Mouse (Mus musculus): ENCODE results near the gene Ifne. TPM values are rescaled to one million over a fixed set of nuclear protein-coding genes. Genes with fewer than 3 reads are reported as not detected.
A peak's percentile ranks its signal among the peaks of the same experiment; 100 is the strongest.

The Ifne gene
- polyA plus RNA-seq, 1 experiment from 2014 or later, result not detected

DNA sequence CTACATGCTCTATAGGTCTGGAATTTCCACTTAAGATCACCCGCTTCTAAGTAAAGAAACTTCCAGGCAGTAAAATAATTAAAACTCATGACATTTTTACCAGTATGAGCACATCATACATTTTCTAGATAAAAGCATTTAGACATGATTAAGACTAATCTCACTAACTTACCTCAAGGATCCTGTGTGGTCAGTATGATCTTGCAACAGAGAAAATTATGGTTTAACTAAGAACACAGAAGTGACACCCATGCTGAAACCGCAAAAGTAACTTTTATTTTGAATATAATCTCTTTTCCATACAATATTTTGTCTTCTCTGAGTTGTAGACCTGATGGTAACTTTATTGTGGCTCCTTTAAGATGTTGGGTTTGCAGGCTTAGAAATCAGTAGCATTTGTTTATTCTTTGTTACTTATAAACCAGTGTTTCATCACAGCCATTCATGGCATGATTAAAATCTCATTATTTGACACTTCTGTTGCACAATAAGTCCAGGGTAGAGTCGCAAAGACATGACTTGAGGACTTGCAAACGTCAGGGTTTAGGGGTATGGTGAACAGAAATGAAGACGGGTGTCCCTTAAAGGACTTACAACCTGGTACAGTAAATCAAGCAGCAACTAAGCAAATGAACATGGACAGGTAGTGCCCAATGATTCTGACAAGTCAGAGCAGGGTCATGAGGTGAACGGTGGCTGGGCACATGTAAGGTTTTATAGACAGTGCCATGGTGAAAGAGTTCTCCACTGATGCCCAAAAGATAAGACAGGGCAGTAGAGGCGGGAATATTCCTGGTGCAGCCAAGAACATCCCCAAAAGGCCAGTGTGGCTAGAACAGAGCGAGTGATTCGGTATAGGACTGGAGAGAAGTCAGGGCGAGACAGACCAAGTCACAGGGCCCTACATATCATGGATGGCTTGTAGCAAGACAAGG lies 29.9 kb upstream of the Ifne start:
- WGBS, result 91% methylated on average over 10 of the region's 10 CpGs
- H3K4me1 ChIP-seq, result no peaks in the 10 kb centered on the region
- H3K27ac ChIP-seq, result no peak overlapping the region
- no peaks in the 10 kb centered on the region for H3K27me3 ChIP-seq (ENCODE audit: poor library complexity, severe bottlenecking)
- H3K9me3 ChIP-seq, result no peaks in the 10 kb centered on the region
- H3K4me3 ChIP-seq, result no peak overlapping the region
- DNase-seq (ENCODE audit: extremely low spot score, low spot score), result no peak
- no peaks in the 10 kb centered on the region for H3K36me3 ChIP-seq (replicated peaks)

DNA sequence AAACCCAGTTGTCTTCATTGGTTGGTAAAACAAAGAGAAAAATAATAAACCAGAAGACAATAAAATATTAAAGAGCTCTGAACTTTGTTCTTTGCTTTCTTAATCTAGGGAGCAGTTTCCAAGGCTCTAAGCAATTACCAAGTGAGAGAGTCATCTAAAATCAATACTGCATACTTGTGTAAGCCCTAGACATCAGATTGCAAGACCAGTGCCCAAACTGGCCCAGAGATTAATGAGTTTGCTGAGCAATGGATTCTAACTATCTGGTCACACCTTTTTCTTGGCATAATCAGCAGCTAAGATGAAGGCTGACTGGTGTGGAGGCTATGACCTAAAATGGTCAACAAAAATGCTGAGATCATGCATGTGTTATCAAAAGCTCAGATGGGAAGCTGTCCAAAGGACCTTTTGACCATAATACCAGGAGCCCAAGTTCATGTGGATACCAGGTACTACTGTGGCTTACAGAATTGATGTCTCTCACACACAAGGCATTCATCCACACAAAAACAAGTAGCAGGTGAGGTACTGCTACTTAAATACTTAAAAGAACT lies 13.3 kb upstream of the Ifne start:
- H3K4me3 ChIP-seq, result no peak overlapping the region
- H3K27me3 ChIP-seq (ENCODE audit: poor library complexity, severe bottlenecking), result no peaks in the 10 kb centered on the region
- no peaks in the 10 kb centered on the region for H3K36me3 ChIP-seq (replicated peaks)
- no peaks in the 10 kb centered on the region for H3K9me3 ChIP-seq
- DNase-seq (ENCODE audit: extremely low spot score, low spot score), result no peak
- H3K4me1 ChIP-seq, result no peaks in the 10 kb centered on the region
- H3K27ac ChIP-seq, result no peak overlapping the region

DNA sequence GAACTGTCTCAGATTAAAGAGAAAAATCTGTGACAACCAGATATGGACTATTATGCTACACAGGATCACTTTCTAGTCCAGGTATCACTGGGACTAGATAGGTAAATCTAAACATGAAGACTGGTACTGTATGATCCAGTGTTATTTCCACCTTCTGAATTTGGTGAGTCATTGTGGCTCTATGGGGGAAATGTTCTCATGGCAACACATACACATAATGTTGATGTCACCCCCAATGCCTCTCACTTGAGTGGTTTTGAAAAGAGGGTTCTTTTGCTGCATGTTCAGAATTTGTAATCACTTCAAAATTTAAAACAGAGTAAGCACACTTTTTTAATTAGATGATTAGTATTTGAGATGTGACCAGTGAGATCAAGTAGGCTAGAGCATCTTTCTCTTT lies 8.2 kb upstream of the Ifne start:
- no peak for DNase-seq (ENCODE audit: extremely low spot score, low spot score)
- no peaks in the 10 kb centered on the region for H3K27me3 ChIP-seq (ENCODE audit: poor library complexity, severe bottlenecking)
- H3K4me1 ChIP-seq, result no peaks in the 10 kb centered on the region
- no peak overlapping the region for H3K27ac ChIP-seq
- H3K9me3 ChIP-seq, result no peaks in the 10 kb centered on the region
- no peak overlapping the region for H3K4me3 ChIP-seq
- H3K36me3 ChIP-seq (replicated peaks), result no peaks in the 10 kb centered on the region

DNA sequence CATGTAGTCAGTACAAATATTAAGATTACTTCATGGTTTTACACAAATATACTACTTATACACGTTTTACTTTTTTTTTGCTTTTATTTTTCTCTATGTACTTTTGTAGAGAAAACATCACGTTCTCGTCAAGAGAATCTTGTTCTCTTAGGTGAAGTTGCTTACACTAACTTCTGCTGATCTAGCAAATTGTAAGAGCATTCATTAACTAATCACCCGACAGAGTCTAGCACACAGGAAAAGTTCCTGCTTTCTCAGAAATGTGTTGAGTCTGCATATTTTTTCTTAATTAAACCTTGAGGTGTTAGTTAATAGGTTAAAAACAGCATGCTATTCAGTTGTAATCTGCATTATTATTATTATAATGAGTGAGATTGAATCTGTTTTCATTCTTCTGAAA lies 1.2 kb downstream of the Ifne start:
- H3K4me3 ChIP-seq, result no peak overlapping the region
- no peaks in the 10 kb centered on the region for H3K27me3 ChIP-seq (ENCODE audit: poor library complexity, severe bottlenecking)
- H3K27ac ChIP-seq, result no peak overlapping the region
- H3K36me3 ChIP-seq (replicated peaks), result no peaks in the 10 kb centered on the region
- WGBS, result 80% methylated on average over 4 of the region's 4 CpGs
- DNase-seq (ENCODE audit: extremely low spot score, low spot score), result no peak
- peaks cover 3% of the 10 kb centered on the region; the same call in 1 of the 2 replicates for H3K4me1 ChIP-seq
- no peaks in the 10 kb centered on the region for H3K9me3 ChIP-seq

DNA sequence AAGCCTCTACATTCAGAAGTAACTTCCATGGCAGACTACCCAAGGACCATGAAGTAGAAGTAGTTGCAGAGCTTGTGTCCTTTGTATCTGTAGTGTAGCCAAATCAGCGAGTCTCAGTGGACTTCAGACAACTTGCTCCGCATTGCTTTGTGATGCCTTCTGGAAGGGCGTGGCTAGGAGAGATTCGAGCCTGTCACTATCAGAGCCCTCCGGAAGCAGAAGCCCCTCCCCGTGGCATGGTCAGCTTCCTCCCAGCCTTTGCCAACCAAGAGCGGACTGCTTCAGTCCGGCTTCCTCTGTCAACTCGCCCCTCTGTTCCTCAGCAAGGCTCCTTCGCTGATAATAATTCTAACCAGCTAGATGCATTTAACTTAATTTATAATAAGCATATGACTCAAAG lies 1.8 kb downstream of the Ifne start:
- no peak for DNase-seq (ENCODE audit: extremely low spot score, low spot score)
- Histone ChIP-seq H3K36me3 (replicated peaks) (no peaks in the 10 kb centered on the region), H3K9me3 (no peaks in the 10 kb centered on the region), H3K4me1 (peaks cover 3% of the 10 kb centered on the region; the same call in 1 of the 2 replicates), H3K27me3 (ENCODE audit: poor library complexity, severe bottlenecking) (no peaks in the 10 kb centered on the region), H3K4me3 (no peak overlapping the region), H3K27ac (no peak overlapping the region)
- 49% methylated on average over 10 of the region's 10 CpGs for WGBS

DNA sequence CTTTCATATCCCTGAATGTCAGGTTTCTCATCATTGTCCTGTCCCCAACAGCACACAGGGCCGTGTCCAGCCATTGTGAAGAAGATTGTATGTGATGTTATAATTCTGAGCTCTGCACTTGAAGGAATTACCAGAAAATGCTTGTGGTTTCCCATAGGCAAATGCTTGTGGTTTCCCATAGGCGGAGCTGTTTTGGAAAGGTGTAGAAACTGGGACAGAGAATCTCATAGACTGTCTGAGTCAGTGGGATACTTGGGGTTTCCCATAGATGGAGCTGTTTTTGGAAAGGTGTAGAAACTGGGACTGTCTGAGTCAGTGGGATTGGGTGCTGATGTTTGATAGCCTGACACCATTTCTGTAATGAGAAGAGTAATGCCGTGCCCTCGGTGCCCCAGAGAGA lies 3.5 kb downstream of the Ifne start:
- Histone ChIP-seq H3K4me3 (no peak overlapping the region), H3K4me1 (peaks cover 3% of the 10 kb centered on the region; the same call in 1 of the 2 replicates)
- 84% methylated on average over 4 of the region's 4 CpGs for WGBS

DNA sequence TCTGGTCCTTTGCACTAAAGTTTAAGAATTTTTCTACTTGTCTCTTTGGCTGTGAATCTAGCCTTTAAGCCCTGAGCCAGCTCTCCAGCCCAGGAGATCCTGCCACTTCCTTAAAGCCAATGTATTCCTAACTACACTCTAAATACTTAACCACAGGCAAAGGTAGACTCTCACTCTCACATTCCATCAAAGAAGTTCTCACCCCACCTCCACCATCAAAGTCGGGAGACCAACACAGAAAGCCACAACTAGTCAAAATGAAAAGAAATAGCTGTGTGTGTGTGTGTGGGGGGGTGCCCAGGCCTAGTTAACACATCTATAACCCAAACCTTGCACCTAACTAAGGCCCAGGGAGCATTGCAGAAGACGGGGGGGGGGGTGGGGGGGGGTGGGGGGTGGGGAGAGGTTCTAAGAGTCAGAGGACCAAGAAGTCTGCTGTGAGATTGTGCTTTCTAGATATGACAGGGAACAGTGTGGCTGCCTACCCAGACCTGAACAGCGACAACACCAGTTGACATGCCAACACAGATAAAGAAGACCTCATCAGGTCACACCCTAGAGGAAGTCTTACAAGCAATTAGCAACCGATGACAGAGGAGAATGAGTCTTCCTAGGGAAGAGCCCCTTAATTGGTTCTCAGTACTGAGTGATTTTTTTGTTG lies 4.4 kb downstream of the Ifne start:
- DNase-seq (ENCODE audit: extremely low spot score, low spot score), result no peak
- Histone ChIP-seq H3K9me3 (no peaks in the 10 kb centered on the region), H3K27ac (no peak overlapping the region), H3K36me3 (replicated peaks) (no peaks in the 10 kb centered on the region), H3K4me3 (no peak overlapping the region), H3K4me1 (peaks cover 3% of the 10 kb centered on the region; the same call in 1 of the 2 replicates), H3K27me3 (ENCODE audit: poor library complexity, severe bottlenecking) (peaks cover 2% of the 10 kb centered on the region; the same call in 1 of the 2 replicates)
- WGBS, result 76% methylated on average over 3 of the region's 4 CpGs

More for the DNA sequence above, 3.5 kb downstream of the Ifne start:
- Histone ChIP-seq H3K36me3 (replicated peaks) (no peaks in the 10 kb centered on the region), H3K27ac (no peak overlapping the region), H3K9me3 (no peaks in the 10 kb centered on the region), H3K27me3 (ENCODE audit: poor library complexity, severe bottlenecking) (no peaks in the 10 kb centered on the region; the same call in 1 of the 2 replicates)
- DNase-seq (ENCODE audit: extremely low spot score, low spot score), result no peak

DNA sequence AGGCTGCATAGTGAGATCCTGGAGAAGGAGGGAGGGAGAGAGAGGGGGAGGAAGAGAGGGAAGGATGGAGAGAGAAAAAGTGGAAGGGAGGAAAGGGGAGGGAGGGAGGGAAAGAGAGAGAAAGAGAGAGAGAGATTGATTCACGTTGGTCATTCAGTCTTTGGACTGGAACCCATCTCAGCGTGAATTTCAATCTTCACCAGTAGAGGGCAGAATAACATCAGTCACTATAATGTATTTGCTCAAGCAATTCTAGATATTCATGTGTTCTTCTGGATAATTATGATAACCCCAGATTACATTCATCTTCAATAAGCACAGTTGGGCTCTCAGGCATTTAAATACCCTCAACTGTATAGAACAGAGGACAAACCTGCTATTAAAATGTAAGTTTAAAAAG lies 7.3 kb downstream of the Ifne start:
- H3K4me1 ChIP-seq, result peaks cover 9% of the 10 kb centered on the region
- H3K9me3 ChIP-seq, result no peaks in the 10 kb centered on the region
- WGBS, result 0% methylated on average over 2 of the region's 2 CpGs
- H3K36me3 ChIP-seq (replicated peaks), result no peaks in the 10 kb centered on the region
- no peak overlapping the region for H3K27ac ChIP-seq
- no peak for DNase-seq (ENCODE audit: extremely low spot score, low spot score)
- H3K4me3 ChIP-seq, result no peak overlapping the region
- peaks cover 10% of the 10 kb centered on the region for H3K27me3 ChIP-seq (ENCODE audit: poor library complexity, severe bottlenecking)

DNA sequence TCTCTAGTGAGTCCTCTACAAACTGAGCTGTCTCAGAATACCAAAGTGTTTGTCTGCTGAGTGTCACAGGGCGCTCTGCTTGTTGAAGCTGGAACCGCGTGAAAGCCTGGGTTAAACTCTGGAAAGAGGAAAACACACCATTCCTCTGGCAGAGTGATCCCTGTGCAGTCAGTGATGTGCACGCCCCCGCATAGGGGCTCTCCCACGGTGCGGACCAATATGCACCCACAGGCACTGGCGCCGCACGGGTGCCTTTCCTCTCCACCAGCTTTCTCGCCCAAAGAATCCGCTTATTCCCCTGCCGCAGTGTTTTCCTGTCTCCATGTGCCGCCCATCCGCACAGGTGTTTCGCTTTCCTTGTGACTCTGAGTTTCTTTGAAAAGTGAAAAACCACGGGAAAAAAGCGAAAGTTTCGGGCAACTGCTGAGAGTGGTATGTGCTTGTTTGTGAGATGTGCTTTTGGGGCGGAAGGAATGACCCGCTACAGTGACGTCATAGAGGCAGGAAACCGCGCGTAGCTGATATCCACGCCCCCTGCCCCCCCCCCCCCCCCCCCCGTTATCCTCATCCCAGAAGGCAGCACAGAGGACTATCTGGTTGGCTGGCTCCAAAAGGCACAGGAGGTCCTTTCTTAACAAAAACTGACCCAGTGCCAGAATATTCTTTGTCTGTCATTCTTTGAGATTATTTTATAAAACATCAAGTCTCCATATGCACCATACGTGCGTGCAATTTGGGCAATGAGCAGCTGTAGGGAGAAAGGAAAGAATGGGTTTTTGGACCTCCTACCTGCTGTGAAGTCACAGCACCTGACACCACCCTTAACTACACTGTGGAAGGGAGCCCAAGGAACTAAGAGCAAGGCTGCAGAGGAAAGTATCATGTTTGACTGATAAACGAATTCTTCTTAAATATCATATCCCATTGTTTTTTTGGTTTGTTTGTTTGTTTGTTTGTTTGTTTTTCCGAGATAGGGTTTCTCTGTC lies 11.8 kb downstream of the Ifne start:
- 8% methylated on average over 30 of the region's 31 CpGs for WGBS
- peak; percentile 59 for DNase-seq (ENCODE audit: extremely low spot score, low spot score)
- H3K9me3 ChIP-seq, result no peaks in the 10 kb centered on the region
- peak overlapping the region; percentile 64 for H3K4me3 ChIP-seq
- no peaks in the 10 kb centered on the region for H3K36me3 ChIP-seq (replicated peaks)
- H3K4me1 ChIP-seq, result peaks cover 27% of the 10 kb centered on the region
- H3K27me3 ChIP-seq (ENCODE audit: poor library complexity, severe bottlenecking), result peaks cover 41% of the 10 kb centered on the region
- peak overlapping the region; percentile 72 for H3K27ac ChIP-seq

DNA sequence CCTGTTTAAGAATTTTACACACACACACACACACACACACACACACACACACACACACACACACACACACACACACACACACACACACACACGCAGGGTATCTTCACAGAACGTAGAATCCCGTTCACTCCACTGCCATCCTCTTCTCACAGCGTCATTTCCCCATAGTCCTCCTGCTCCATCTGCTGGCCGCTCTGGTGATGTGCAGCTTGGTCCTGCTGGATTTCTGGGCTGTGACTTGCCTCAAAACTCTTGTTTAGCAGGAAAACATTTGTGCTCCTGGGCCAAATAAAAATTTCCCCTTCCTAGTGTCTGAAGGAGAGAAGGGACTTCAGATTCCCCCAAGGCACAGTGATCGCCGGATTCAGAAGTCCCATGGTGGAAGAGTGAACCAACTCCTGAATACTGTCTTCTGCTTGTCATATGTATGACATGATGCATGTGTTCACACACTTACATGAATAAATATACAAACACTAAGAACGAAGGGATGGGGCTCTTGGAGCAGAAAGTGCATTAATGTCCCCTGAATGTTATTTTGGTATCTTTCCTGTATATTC lies 12.6 kb downstream of the Ifne start:
- Histone ChIP-seq H3K4me1 (peaks cover 33% of the 10 kb centered on the region), H3K27ac (peak overlapping the region; percentile 72; the same call in 1 of the 2 replicates), H3K27me3 (ENCODE audit: poor library complexity, severe bottlenecking) (peaks cover 49% of the 10 kb centered on the region), H3K36me3 (replicated peaks) (no peaks in the 10 kb centered on the region), H3K4me3 (peak overlapping the region; percentile 64), H3K9me3 (no peaks in the 10 kb centered on the region)
- under 1% methylated on average over 8 of the region's 8 CpGs for WGBS
- peak; percentile 84 for DNase-seq (ENCODE audit: extremely low spot score, low spot score)

DNA sequence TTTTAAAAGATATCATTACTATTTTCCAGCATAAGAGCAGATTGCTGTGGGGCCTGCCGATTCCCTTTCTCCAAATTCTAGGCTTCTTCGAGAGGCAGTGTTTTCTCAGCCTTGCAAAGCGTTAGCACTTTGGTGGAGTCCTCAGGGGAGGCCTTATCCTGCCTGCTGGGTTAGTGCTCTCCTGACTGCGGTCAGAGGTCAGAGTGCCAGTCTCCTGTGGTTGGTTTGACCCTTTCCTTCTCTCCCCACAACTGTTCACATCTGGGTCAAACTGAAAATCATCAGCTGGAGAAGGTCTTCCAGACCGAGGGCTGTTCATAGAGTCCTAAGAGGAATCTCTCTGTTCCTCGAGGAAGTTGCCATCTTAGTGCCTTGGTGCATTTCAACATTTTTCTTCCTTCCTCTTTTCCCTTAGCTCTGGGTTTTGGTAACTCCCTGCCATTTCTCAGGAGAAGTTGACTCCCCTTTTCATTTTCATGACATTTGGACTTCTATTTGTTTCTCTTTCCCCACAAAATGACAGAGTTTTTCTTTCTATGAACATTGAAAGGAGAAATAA lies 14.9 kb downstream of the Ifne start:
- no peaks in the 10 kb centered on the region for H3K36me3 ChIP-seq (replicated peaks)
- H3K27me3 ChIP-seq (ENCODE audit: poor library complexity, severe bottlenecking), result peaks cover 57% of the 10 kb centered on the region
- no peak overlapping the region for H3K4me3 ChIP-seq
- H3K9me3 ChIP-seq, result no peaks in the 10 kb centered on the region
- no peak overlapping the region for H3K27ac ChIP-seq
- peaks cover 33% of the 10 kb centered on the region for H3K4me1 ChIP-seq
- WGBS, result 61% methylated on average over 6 of the region's 6 CpGs
- no peak for DNase-seq (ENCODE audit: extremely low spot score, low spot score)
